Mouse (Mus musculus) neutrophil, adult 83 days (primary cell): Measurements from ENCODE around the gene 2210011C24Rik. TPM values are rescaled to one million over a fixed set of nuclear protein-coding genes. Genes with fewer than 3 reads are reported as not detected.

Experiments used
- total RNA-seq, 2 experiments: library from RNA; stranded (reverse); gene quantifications; one replicate each; pipeline ENCODE4 v1.2.4; 2023

2210011C24Rik gene
- not detected for total RNA-seq

GRCm38 (mm10) chr8:84011705-84012498 lies at the start of gene 2210011C24Rik:
2210011C24Rik (minus strand) TSS chr8:84012171.

GRCm38 (mm10) chr8:84044900-84045299 lies 32.9 kb upstream of the 2210011C24Rik start, which contains the start of gene Rln3:
Rln3 (minus strand) TSS chr8:84045000.

GRCm38 (mm10) chr8:84042066-84042947 lies 30.3 kb upstream of the 2210011C24Rik start, which contains the start of gene Il27ra:
Il27ra (minus strand) TSS chr8:84042589.

GRCm38 (mm10) chr8:84021096-84021495 lies 9.1 kb upstream of the 2210011C24Rik start, which contains the start of gene Palm3:
Palm3 (plus strand) TSS chr8:84021471.

GRCm38 (mm10) chr8:84001281-84002000 lies 10.5 kb downstream of the 2210011C24Rik start, which contains the start of gene 1700067K01Rik:
1700067K01Rik (plus strand) TSS chr8:84001502.

GRCm38 (mm10) chr8:83997511-83998141 lies 14.3 kb downstream of the 2210011C24Rik start, which contains the start of gene Samd1:
Samd1 (plus strand) TSS chr8:83997672.

GRCm38 (mm10) chr8:83972150-83973120 lies 39.5 kb downstream of the 2210011C24Rik start, which contains the start of gene Prkaca:
Prkaca (plus strand) TSS chr8:83972993.

Other genes with a start within 250 kb of the 2210011C24Rik start
- gene Adgrl1, start 112.1 kb downstream of the 2210011C24Rik start, total RNA-seq, result 1 to 10 TPM; 3.1 to 4.0 TPM
- under 1 TPM; 0.11 to 0.13 TPM for gene Gm10644, start 57.0 kb downstream of the 2210011C24Rik start, total RNA-seq
- gene Asf1b, start 56.7 kb downstream of the 2210011C24Rik start, total RNA-seq, result 10 to 100 TPM; 52.1 to 60.7 TPM
- gene Prkaca, start 39.2 kb downstream of the 2210011C24Rik start, total RNA-seq, result 10 to 100 TPM; 35.6 to 37.1 TPM
- gene Samd1, start 14.5 kb downstream of the 2210011C24Rik start, total RNA-seq, result 10 to 100 TPM; 46.0 to 50.1 TPM
- gene 1700067K01Rik, start 10.7 kb downstream of the 2210011C24Rik start, total RNA-seq, result under 1 TPM; 0.42 to 0.79 TPM
- not detected for gene Palm3, start 9.3 kb upstream of the 2210011C24Rik start, total RNA-seq
- 1 to 10 TPM in 1 of 2 experiments, under 1 TPM in 1; 0.86 to 1.3 TPM for gene Il27ra, start 30.4 kb upstream of the 2210011C24Rik start, total RNA-seq
- not detected for gene Rln3, start 32.8 kb upstream of the 2210011C24Rik start, total RNA-seq
- 1 to 10 TPM; 2.6 to 4.9 TPM for gene Gm10643, start 53.0 kb upstream of the 2210011C24Rik start, total RNA-seq
- 10 to 100 TPM; 28.2 to 32.3 TPM for gene Rfx1, start 54.7 kb upstream of the 2210011C24Rik start, total RNA-seq
- 10 to 100 TPM; 21.7 to 22.4 TPM for gene Dcaf15, start 92.6 kb upstream of the 2210011C24Rik start, total RNA-seq
- under 1 TPM in 1 of 2 experiments, not detected in 1; 0.22 TPM for gene Podnl1, start 113.8 kb upstream of the 2210011C24Rik start, total RNA-seq
- gene Cc2d1a, start 135.8 kb upstream of the 2210011C24Rik start, total RNA-seq, result 10 to 100 TPM; 19.3 to 22.5 TPM
- gene 4930432K21Rik, start 135.9 kb upstream of the 2210011C24Rik start, total RNA-seq, result under 1 TPM; 0.79 to 0.95 TPM
- not detected for gene Nanos3, start 173.0 kb upstream of the 2210011C24Rik start, total RNA-seq
- 10 to 100 TPM; 31.3 to 32.9 TPM for gene Zswim4, start 224.9 kb upstream of the 2210011C24Rik start, total RNA-seq
- gene D8Ertd738e, start 237.5 kb upstream of the 2210011C24Rik start, total RNA-seq, result 100 to 1,000 TPM; 157 to 163 TPM
- 1 to 10 TPM; 7.2 to 9.6 TPM for gene Mri1, start 245.2 kb upstream of the 2210011C24Rik start, total RNA-seq